Comparison of ENCODE assay signal across 8 mouse cellular contexts in genomic region chr12:21315923-21316868, GRCm38 (mm10). TPM values are rescaled to one million over a fixed set of nuclear protein-coding genes. Genes with fewer than 3 reads are reported as not detected.
DNase-seq lines count a peak whose midpoint lies in the region; ATAC-seq and TF ChIP-seq lines count a peak whose summit lies in the region.

TSS of gene Iah1 (plus strand) at chr12:21316389.

- WGBS in bone marrow, adult 2 months, result 2% methylated on average over 59 of the region's 59 CpGs
- 2% methylated on average over 59 of the region's 59 CpGs for WGBS in embryonic facial prominence, embryonic 15.5 days
- 3% methylated on average over 55 of the region's 59 CpGs for WGBS in limb, embryonic 14.5 days
- 2% methylated on average over 58 of the region's 59 CpGs for WGBS in midbrain, postnatal 0 days

- no peaks in the 10 kb centered on the region for H3K9me3 ChIP-seq in embryonic facial prominence, embryonic 15.5 days (replicated peaks)
- H3K9me3 ChIP-seq in limb, embryonic 14.5 days (ENCODE audit: control insufficient read depth, low read length), result no peaks in the 10 kb centered on the region
- no peaks in the 10 kb centered on the region for H3K9me3 ChIP-seq in midbrain, postnatal 0 days (ENCODE audit: low read length)

- TF ChIP-seq POLR2A in bone marrow, adult 2 months (IDR thresholded peaks at IDR 0.05; ENCODE audit: borderline replicate concordance, control insufficient read depth, low read depth, low read length), result peak; percentile 81; the same call in 1 of the 2 replicates
- TF ChIP-seq POLR2A in limb, embryonic 14.5 days (IDR thresholded peaks at IDR 0.05; ENCODE audit: borderline replicate concordance, extremely low read depth, insufficient read depth, insufficient read length), result peak; percentile 80; the same call in 1 of the 2 replicates

- DNase-seq in 3T3-L1 (ENCODE audit: low read depth, low spot score), result peak; percentile 75
- DNase-seq in heart, adult 8-10 months (ENCODE audit: low spot score), result peak; percentile 79
- DNase-seq in kidney, adult 9 months, result peak; percentile 91
- peak; percentile 84 for DNase-seq in limb, embryonic 14.5 days (ENCODE audit: low spot score)
- DNase-seq in midbrain, postnatal 0 days (ENCODE audit: low spot score), result peak; percentile 72
- DNase-seq in spleen, postnatal 14 days (ENCODE audit: low spot score in 2 of 2), result peak; percentile 79 to 83

- no peaks in the 10 kb centered on the region for H3K27me3 ChIP-seq in embryonic facial prominence, embryonic 15.5 days
- no peaks in the 10 kb centered on the region for H3K27me3 ChIP-seq in limb, embryonic 14.5 days (ENCODE audit: control insufficient read depth, insufficient read depth, low read length)
- no peaks in the 10 kb centered on the region for H3K27me3 ChIP-seq in midbrain, postnatal 0 days (ENCODE audit: insufficient read depth, low read length)

- H3K4me3 ChIP-seq in bone marrow, adult 2 months (replicated peaks; ENCODE audit: control insufficient read depth, low read depth, low read length), result peak within 1 kb of the TSS; percentile 95
- H3K4me3 ChIP-seq in embryonic facial prominence, embryonic 15.5 days (replicated peaks), result peak within 1 kb of the TSS; percentile 73
- H3K4me3 ChIP-seq in limb, embryonic 14.5 days (replicated peaks; ENCODE audit: low read length), result peak within 1 kb of the TSS; percentile 71
- H3K4me3 ChIP-seq in midbrain, postnatal 0 days (ENCODE audit: low read depth, low read length), result peak within 1 kb of the TSS; percentile 63

- H3K9ac ChIP-seq in embryonic facial prominence, embryonic 15.5 days, result peak within 1 kb of the TSS; percentile 61
- H3K9ac ChIP-seq in limb, embryonic 14.5 days (ENCODE audit: low read depth, low read length, severe bottlenecking), result peak within 1 kb of the TSS; percentile 83
- H3K9ac ChIP-seq in midbrain, postnatal 0 days (replicated peaks; ENCODE audit: low read length, poor library complexity, severe bottlenecking), result peak within 1 kb of the TSS; percentile 59

- peaks cover 54% of the 10 kb centered on the region for H3K36me3 ChIP-seq in embryonic facial prominence, embryonic 15.5 days
- H3K36me3 ChIP-seq in limb, embryonic 14.5 days (ENCODE audit: control insufficient read depth, insufficient read depth, low read length), result peaks cover 52% of the 10 kb centered on the region
- peaks cover 32% of the 10 kb centered on the region for H3K36me3 ChIP-seq in midbrain, postnatal 0 days (ENCODE audit: insufficient read depth, low read length)

- peak within 1 kb of the TSS; percentile 67 for H3K4me2 ChIP-seq in embryonic facial prominence, embryonic 15.5 days (replicated peaks)
- peak within 1 kb of the TSS; percentile 64 for H3K4me2 ChIP-seq in limb, embryonic 14.5 days (replicated peaks; ENCODE audit: low read depth, low read length, severe bottlenecking)
- peak within 1 kb of the TSS; percentile 84 for H3K4me2 ChIP-seq in midbrain, postnatal 0 days (ENCODE audit: low read depth, low read length, poor library complexity, severe bottlenecking)

- peak within 1 kb of the TSS; percentile 80 for H3K27ac ChIP-seq in bone marrow, adult 2 months (ENCODE audit: control insufficient read depth, insufficient read depth, low read depth, low read length, poor library complexity)
- peak within 1 kb of the TSS; percentile 81 for H3K27ac ChIP-seq in embryonic facial prominence, embryonic 15.5 days (replicated peaks)
- H3K27ac ChIP-seq in limb, embryonic 14.5 days (replicated peaks; ENCODE audit: low read depth, low read length), result no peak within 1 kb of the TSS; the same call in 1 of the 2 replicates
- no peak within 1 kb of the TSS for H3K27ac ChIP-seq in midbrain, postnatal 0 days (ENCODE audit: low read depth, low read length)

- H3K4me1 ChIP-seq in bone marrow, adult 2 months (ENCODE audit: control insufficient read depth, insufficient read depth, low read length), result no peaks in the 10 kb centered on the region
- peaks cover 8% of the 10 kb centered on the region; the same call in 1 of the 2 replicates for H3K4me1 ChIP-seq in embryonic facial prominence, embryonic 15.5 days
- 0 out of 2 replicates have a peak, but pooled peaks cover 3% of the 10 kb centered on the region for H3K4me1 ChIP-seq in limb, embryonic 14.5 days (ENCODE audit: control insufficient read depth, insufficient read depth, low read length)
- no peaks in the 10 kb centered on the region for H3K4me1 ChIP-seq in midbrain, postnatal 0 days (ENCODE audit: insufficient read depth, low read length)

- ATAC-seq in embryonic facial prominence, embryonic 15.5 days (ENCODE audit: insufficient number of reproducible peaks, low FRiP score, low TSS enrichment, low read depth), result peak; percentile 92
- peak; percentile 93 for ATAC-seq in limb, embryonic 14.5 days (ENCODE audit: low FRiP score, low read depth)
- peak; percentile 85 for ATAC-seq in midbrain, postnatal 0 days (ENCODE audit: low FRiP score)

- TF ChIP-seq CTCF in bone marrow, adult 2 months (IDR thresholded peaks at IDR 0.05; ENCODE audit: control insufficient read depth, insufficient read depth, low read length), result no peak
- TF ChIP-seq CTCF in midbrain, postnatal 0 days (IDR thresholded peaks at IDR 0.05), result no peak

RNA-seq across cellular contexts. Expression of gene Iah1, which starts in this region (rescaled TPM):
- 17.8 and 22.1 TPM in 2 replicates for polyA plus RNA-seq in bone marrow, adult 2 months (2011; ENCODE audit: insufficient read depth, insufficient read length, low replicate concordance, missing spikeins)
- 48.6 and 51.5 TPM in 2 replicates for polyA plus RNA-seq in embryonic facial prominence, embryonic 15.5 days (2015; fragmentation: Nextera tagmentation; extraction: Ambion mirVana)
- 10 to 100 TPM; 13.4 to 20.0 (median 16.6) TPM for total RNA-seq in heart, adult 8-10 months (2022)
- 52.9 and 55.4 TPM in 2 replicates for polyA plus RNA-seq in limb, embryonic 14.5 days (2012; rRNA removed)
- 45.6 and 51.1 TPM in 2 replicates for polyA plus RNA-seq in limb, embryonic 14.5 days (2014; fragmentation: Nextera tagmentation; extraction: Ambion mirVana)
- 16.0 and 22.2 TPM in 2 replicates for total RNA-seq in midbrain, postnatal 0 days (2014; rRNA removed)
- 19.8 and 24.1 TPM in 2 replicates for polyA plus RNA-seq in midbrain, postnatal 0 days (2015; fragmentation: Nextera tagmentation; extraction: Ambion mirVana)

Comparison
In these comparisons a context has a peak if more than half of its experiments do, and no peak if none do; other contexts are left out.
1. H3K27ac ChIP-seq: peak in bone marrow, adult 2 months (single experiment) and embryonic facial prominence, embryonic 15.5 days (single experiment); none in limb, embryonic 14.5 days (single experiment) and midbrain, postnatal 0 days (single experiment).
2. Peak in every context shown above with its lines, with median percentiles within 50 percentile points of each other: DNase-seq, H3K4me3 ChIP-seq, ATAC-seq, H3K4me2 ChIP-seq and H3K9ac ChIP-seq.